Mouse (Mus musculus): ENCODE results near the gene Ypel4.
A peak's percentile ranks its signal among the peaks of the same experiment; 100 is the strongest.

Gene Ypel4

GRCm38 (mm10) chr2:84733579-84734300 is at the start of gene Ypel4:
Gene Ypel4, plus strand, starts transcription at chr2:84734058.
- DNase-seq = no peak

GRCm38 (mm10) chr2:84688080-84688844 is 45.6 kb upstream of the Ypel4 start:
- no peak for DNase-seq

- no peak for DNase-seq
Measured at GRCm38 (mm10) chr2:84690050-84690449, 43.8 kb upstream of the Ypel4 start.

- DNase-seq = no peak
Measured at GRCm38 (mm10) chr2:84695007-84695695, 38.7 kb upstream of the Ypel4 start.

GRCm38 (mm10) chr2:84703497-84703896 is 30.4 kb upstream of the Ypel4 start:
- no peak for DNase-seq

GRCm38 (mm10) chr2:84704329-84704728 is 29.5 kb upstream of the Ypel4 start:
- no peak for DNase-seq

- DNase-seq = no peak
Measured at GRCm38 (mm10) chr2:84705295-84705694, 28.6 kb upstream of the Ypel4 start.

GRCm38 (mm10) chr2:84707523-84707922 is 26.3 kb upstream of the Ypel4 start:
- no peak for DNase-seq

GRCm38 (mm10) chr2:84711898-84712297 is 22.0 kb upstream of the Ypel4 start:
- DNase-seq = no peak

- DNase-seq = no peak
Measured at GRCm38 (mm10) chr2:84714422-84714810, 19.4 kb upstream of the Ypel4 start.

- DNase-seq = peak; percentile 99
Measured at GRCm38 (mm10) chr2:84714811-84715561, 18.9 kb upstream of the Ypel4 start, which contains the start of gene Zdhhc5. Gene Zdhhc5, minus strand, starts transcription at chr2:84715180.

GRCm38 (mm10) chr2:84715562-84716361 is 18.1 kb upstream of the Ypel4 start:
- DNase-seq = peak; percentile 69

- no peak for DNase-seq
Measured at GRCm38 (mm10) chr2:84716423-84717355, 17.2 kb upstream of the Ypel4 start.

- DNase-seq = no peak
Measured at GRCm38 (mm10) chr2:84717357-84717756, 16.5 kb upstream of the Ypel4 start.

- no peak for DNase-seq
Measured at GRCm38 (mm10) chr2:84720718-84721117, 13.1 kb upstream of the Ypel4 start.

GRCm38 (mm10) chr2:84721182-84721581 is 12.7 kb upstream of the Ypel4 start:
- DNase-seq = no peak

GRCm38 (mm10) chr2:84723856-84724255 is 10.0 kb upstream of the Ypel4 start:
- no peak for DNase-seq

- DNase-seq = no peak
Measured at GRCm38 (mm10) chr2:84725770-84726169, 8.1 kb upstream of the Ypel4 start.

- DNase-seq = no peak
Measured at GRCm38 (mm10) chr2:84726716-84727115, 7.1 kb upstream of the Ypel4 start.

- DNase-seq = peak; percentile 94
Measured at GRCm38 (mm10) chr2:84727172-84727858, 6.5 kb upstream of the Ypel4 start, which contains the start of gene Clp1. Gene Clp1, minus strand, starts transcription at chr2:84727350.
